Mouse (Mus musculus) heart, adult 11 months (tissue): Measurements from ENCODE around the gene Znhit6.

Experiments used
- DNase-seq: peaks from one replicate; pipeline ENCODE4 v3.0.0; 2022

The Znhit6 gene

GRCm38 (mm10) chr3:145608320-145608719 lies 32.3 kb downstream of the Znhit6 start:
- DNase-seq, result no peak

- DNase-seq, result no peak
These were observed 36.7 kb downstream of the Znhit6 start for GRCm38 (mm10) chr3:145612662-145613061.

- DNase-seq, result no peak
These were observed 37.2 kb downstream of the Znhit6 start for GRCm38 (mm10) chr3:145613234-145613633.

DNA sequence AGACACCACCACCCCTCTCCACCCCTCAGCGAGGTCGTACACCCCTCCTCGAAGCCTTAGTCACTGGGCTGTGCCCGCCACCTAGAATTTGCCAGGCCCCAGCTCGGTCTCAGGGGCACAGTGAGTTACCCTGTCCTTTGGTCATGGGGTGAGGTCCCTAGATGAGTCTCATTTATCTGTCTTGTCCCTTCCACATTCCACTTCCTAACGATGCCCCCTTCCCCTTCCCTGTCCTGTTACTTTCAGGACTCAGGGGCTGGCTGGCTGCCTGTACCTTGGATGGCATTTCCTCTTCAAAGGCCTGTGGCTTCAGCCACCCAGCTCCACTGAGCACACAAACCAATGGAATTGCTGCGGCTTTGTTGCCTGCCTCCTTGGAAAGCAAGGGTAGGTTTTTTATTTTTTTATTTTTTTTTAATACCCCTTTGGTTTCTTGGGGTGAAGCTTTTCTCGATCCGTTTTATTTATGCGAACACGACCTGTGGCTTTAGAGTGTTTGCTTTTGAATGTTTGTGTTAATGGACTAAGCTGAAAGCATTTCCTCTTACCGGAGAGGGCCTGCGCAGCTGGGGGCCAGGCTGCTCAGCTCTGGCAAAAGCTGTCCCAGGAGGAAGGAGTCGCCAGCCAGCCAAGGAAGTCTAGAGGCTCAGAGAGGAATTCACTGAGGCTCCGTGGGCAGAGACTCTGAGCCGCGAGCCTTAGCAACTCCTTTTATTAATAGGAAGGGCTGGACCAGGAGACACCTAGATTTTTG lies 38.5 kb downstream of the Znhit6 start:
- peak; percentile 93 for DNase-seq

- DNase-seq, result no peak
These were observed 42.3 kb downstream of the Znhit6 start for GRCm38 (mm10) chr3:145618299-145618698.

- DNase-seq, result no peak
These were observed 43.8 kb downstream of the Znhit6 start for GRCm38 (mm10) chr3:145619621-145620365.

GRCm38 (mm10) chr3:145621209-145621608 lies 45.2 kb downstream of the Znhit6 start:
- no peak for DNase-seq

DNA sequence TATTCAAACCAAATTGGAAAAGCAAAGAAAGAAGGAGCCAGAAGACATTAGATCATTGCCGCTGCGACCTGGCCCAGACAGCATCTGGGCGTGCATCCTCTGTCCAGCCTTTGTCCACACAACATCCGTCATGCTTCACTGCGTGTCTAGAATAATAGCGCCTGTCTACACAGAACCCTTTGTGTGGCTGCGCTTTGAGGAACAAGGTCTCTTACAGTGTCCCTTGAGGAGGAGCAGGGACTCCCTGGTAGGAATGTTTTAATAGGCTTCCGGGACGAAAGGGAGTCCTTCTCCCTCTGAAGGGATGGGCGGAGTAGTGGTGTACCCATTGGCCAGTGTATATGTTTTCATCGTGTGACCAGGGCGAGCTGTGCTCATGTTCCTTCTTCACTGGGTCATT lies 47.0 kb downstream of the Znhit6 start:
- DNase-seq, result no peak

DNA sequence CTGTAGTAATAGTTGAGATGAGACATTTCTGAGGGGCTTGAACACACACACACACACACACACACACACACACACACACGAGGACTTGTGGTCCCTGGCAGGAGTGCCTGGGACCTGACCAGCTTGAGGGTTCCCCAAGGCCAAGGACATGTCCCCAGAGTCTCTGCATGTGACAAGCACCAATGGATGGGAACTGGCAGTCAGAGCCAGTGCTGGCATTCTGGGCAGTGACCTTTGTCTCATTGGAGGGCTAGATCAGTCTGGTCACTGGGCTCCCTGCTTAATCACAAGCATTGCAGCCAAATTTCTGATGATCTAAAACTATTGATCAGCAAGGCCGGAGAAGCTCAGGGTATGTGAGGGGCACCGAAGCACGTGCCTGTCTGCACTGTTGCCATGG lies 48.8 kb downstream of the Znhit6 start:
- peak; percentile 97 for DNase-seq

- DNase-seq, result peak; percentile 87
These were observed 49.5 kb downstream of the Znhit6 start for GRCm38 (mm10) chr3:145625546-145625945.

DNA sequence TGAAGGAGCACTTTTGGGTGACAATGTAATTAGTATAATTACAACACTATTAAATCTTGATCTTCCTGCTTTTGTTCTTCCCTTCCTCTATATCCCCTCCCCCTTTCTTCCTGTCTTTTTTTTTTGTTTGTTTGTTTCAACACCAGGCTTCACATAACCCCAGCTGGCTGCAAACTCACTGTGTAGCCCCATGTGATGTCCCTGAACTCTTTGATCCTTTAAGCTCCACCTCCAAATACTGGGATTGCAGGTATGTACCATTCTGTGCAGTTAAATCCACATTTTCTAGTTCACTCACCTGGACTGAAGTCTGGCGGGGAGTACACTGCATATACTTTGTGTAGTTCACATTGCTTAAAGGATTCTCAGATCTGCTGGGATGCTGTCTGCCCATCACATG lies 50.1 kb downstream of the Znhit6 start:
- DNase-seq, result no peak

- DNase-seq, result peak; percentile 92
These were observed 51.8 kb downstream of the Znhit6 start for GRCm38 (mm10) chr3:145627830-145628229.

GRCm38 (mm10) chr3:145628643-145629042 lies 52.6 kb downstream of the Znhit6 start:
- DNase-seq, result no peak

DNA sequence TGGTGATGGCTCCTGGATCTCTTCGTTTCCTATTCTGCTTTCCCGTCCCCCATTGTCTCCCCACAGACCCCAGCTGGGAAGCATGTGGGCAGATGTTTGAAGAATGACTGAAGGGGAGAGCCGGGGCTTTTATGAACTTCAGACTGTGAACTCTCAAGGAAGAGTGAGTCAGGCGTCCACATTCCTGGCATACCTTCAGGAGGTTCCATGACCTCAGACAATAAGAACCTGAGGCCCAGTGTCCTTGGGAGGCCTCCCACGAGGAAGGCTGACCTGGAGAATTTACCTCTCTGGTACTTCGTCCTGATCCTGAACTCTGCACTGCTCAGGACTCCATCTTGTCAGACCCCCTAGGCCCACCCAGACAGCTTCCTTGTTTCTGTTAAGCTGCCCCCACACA lies 56.9 kb downstream of the Znhit6 start:
- DNase-seq, result no peak

DNA sequence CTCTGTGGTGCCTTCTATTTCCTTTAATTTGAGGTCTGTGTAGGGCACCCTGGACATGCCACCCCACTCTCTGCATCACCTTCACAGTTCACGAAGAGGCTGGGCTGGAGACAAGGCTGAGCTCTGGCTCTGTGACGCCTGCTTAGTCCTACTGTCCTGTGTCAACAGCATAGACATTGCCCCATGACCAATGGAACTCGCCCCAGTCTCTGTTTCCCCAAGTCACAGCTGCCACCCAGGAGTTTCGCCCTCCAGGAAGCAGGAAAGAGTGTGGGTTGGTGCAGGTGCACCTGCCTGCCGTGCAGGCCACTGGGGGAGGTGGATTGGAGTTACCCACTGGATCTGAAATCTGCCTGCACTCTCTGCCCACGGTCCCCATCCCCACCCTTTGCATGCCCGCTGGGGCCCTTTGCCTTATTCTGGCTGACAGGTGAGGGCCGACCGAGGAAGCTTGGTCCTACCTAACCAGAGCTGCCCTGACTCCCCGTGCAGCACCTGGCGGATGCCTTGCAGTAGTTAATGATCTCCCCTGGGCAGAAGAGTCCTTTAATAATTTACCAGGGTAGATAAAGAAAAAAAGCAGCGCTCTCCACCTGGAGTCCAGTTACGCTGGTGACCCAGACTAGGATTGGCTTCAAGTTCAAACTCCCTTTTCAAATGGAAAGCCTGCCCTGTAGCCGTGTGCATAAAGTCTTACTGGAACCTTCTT lies 58.2 kb downstream of the Znhit6 start:
- no peak for DNase-seq

DNA sequence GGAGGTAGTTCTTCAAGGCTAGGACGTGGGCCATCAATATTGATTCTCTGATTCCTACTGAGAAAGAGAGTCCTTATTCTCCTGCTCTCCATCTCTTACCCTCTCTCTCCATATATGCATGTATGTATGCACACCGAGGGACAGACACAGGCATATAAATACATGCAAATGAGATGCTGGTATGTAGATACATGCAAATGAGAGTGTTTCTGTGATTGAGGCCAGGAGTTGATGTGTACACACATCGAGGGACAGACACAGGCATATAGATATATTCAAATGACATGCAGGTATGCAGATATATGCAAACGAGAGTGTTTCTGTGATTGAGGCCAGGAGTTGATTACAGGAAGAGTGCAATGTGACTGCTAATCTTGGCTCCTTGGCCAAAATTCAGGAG lies 64.2 kb downstream of the Znhit6 start:
- DNase-seq, result peak; percentile 31

GRCm38 (mm10) chr3:145640583-145640982 lies 64.6 kb downstream of the Znhit6 start:
- peak; percentile 70 for DNase-seq

DNA sequence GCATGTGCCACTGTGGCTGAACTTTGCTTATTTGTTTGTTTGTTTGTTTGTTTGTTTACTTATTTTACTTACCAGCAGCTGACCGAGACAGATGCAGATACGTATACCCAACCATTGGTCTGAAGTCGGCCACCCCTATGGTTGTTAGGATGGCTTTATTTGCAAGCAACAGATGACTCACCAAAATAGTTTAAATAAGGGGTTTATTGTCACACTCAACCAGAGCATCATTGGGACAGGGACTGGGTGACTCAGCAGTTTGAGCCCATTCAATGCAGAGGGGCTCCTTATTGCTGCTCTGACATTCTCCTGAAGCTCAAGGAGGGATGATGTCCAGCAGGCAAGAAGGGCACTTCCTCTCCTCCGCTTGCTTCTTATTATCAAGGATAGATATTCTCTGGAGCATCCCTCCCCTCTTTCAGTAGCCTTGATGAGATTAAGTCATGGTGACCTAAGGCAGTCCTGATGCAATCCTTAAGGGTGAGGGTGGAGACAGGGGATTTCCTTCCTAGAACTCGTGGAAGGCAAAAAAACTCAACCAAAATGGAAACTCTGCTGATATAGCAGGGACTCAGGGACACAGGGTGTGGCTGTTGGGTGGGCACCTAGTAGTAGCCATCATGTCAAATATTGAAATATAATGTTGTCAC lies 65.2 kb downstream of the Znhit6 start:
- peak; percentile 75 for DNase-seq

DNA sequence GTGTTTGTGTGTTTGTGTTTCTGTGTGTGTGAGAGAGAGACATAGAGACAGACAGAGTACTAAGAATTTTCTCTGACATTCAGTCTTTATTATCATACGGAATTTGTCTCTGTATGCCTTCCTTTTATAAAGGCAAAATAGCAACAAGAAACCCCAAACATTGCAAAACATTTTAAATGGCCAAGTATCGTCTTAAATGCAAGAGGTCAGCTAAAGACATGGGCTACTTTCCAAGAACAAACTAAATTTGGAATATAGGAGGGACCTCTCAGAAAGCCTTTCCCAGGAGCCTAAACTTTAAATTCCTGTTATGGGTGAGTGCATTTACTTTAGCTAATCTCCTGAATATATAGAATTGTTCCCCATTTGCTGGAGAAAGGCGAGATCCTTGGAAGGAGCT lies 65.9 kb downstream of the Znhit6 start:
- no peak for DNase-seq

DNA sequence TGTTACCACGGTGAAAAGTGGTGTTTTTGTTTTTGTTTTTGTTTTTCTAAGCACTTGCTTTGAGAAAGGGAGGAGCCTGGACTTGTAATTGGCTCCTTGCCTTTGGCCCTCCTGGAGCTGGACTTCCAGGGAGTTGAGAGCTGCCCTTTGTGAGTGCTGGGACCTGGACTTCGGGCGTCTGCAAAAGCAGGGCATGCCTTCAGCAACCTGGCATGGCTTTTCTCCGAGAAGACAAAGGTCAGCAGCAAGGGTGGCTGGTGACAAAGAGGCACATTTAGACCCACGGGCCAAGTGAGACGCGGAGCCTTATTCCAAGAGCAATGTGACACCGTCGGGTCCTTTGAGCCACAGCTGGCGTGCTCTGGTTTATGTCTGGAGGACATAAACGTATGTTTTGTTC lies 66.9 kb downstream of the Znhit6 start:
- peak; percentile 90 for DNase-seq

DNA sequence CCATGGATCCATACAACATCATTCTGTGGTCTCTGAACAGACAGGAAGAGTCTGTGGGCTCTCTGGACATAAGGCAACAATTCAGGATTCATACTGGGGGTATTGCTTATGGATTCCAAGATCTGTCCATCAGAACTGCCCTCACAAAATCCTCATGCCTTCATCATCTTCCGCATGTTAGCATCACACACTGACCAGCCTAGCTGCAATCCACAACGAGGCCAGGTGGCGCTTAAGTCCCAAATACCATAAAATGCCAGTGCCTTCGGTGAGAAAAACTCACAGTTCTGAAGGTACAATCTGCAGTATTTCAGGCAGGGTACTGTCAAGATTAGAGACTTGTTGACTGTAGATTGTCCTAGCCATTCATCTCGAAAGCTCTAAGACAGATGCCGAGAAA lies 69.5 kb downstream of the Znhit6 start:
- DNase-seq, result peak; percentile 77

DNA sequence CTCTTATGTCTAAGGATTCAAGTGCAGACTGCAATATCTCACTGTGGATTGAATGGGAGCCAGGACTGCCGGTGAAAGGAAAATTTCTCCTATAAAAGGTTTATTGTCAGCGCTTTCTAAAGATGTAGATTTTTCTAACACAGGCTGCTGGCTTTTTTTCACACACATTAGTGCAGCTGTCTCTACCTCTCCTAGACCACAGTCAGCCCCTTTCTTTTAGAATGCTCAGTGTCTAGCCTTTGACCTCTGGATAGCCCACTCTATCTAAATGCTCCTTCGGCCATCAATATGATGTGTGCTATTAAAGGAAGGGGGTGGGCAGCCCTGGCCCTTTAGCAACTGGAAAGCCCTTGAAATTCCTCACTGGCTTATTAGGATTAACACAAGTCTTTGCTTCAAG lies 70.0 kb downstream of the Znhit6 start:
- peak; percentile 86 for DNase-seq

- DNase-seq, result no peak
These were observed 70.7 kb downstream of the Znhit6 start for GRCm38 (mm10) chr3:145646666-145647065.
